Mouse (Mus musculus) midbrain, embryonic 12.5 days (tissue): ENCODE measurements around the gene Prpf6. TPM values are rescaled to one million over a fixed set of nuclear protein-coding genes. Genes with fewer than 3 reads are reported as not detected.
A peak's percentile ranks its signal among the peaks of the same experiment; 100 is the strongest.

Experiments used
- ATAC-seq: fragments of 200-750 bp; cut with Nextera tagmentation; 2 replicates; pipeline ENCODE4 v1.8.0; 2017; ENCODE audit warnings: low read depth, moderate TSS enrichment, moderate library complexity; ENCODE audit not compliant: low FRiP score
- H3K27ac ChIP-seq: fragments of 300-500 bp; sonication (generic); replicated peaks from 2 replicates; pipeline ENCODE4 v1.5.1; 2016; ENCODE audit warnings: mild to moderate bottlenecking
- H3K27me3 ChIP-seq: fragments of 300-500 bp; sonication (generic); 2 replicates; pipeline ENCODE4 v1.6.1; 2016; ENCODE audit warnings: mild to moderate bottlenecking
- H3K36me3 ChIP-seq: fragments of 300-500 bp; sonication (generic); 2 replicates; pipeline ENCODE4 v1.6.1; 2016
- H3K4me1 ChIP-seq: fragments of 300-500 bp; sonication (generic); 2 replicates; pipeline ENCODE4 v1.6.1; 2016
- H3K4me2 ChIP-seq: fragments of 300-500 bp; sonication (generic); replicated peaks from 2 replicates; pipeline ENCODE4 v1.6.1; 2016; ENCODE audit warnings: mild to moderate bottlenecking, moderate library complexity
- H3K4me3 ChIP-seq: fragments of 300-500 bp; sonication (generic); 2 replicates; pipeline ENCODE4 v1.5.1; 2016; ENCODE audit warnings: mild to moderate bottlenecking
- H3K9ac ChIP-seq: fragments of 300-500 bp; sonication (generic); replicated peaks from 2 replicates; pipeline ENCODE4 v1.6.1; 2016; ENCODE audit warnings: mild to moderate bottlenecking, moderate library complexity
- H3K9me3 ChIP-seq: fragments of 300-500 bp; sonication (generic); 2 replicates; pipeline ENCODE4 v1.6.1; 2016; ENCODE audit warnings: mild to moderate bottlenecking
- WGBS: fragments of 180-500 bp; shearing (Covaris S2); methylation state at CpG from one replicate; pipeline ENCODE4 v1.1.7; 2016; 5-methylcytosine and 5-hydroxymethylcytosine counted together
- polyA plus RNA-seq: library from polyadenylated mRNA; unstranded; fragments of >200 nt; fragmentation: Nextera tagmentation; extraction: Ambion mirVana; gene quantifications from 2 replicates; pipeline ENCODE4 v1.2.1, GENCODE M21; 2016

Prpf6 gene
- polyA plus RNA-seq, 1 experiment from 2014 or later, result 75.2 TPM

GRCm38 (mm10) chr2:181571941-181572670 is 19.6 kb upstream of the Prpf6 start:
- no peak for ATAC-seq
- no peaks in the 10 kb centered on the region for H3K27me3 ChIP-seq
- no peak overlapping the region for H3K27ac ChIP-seq
- no peaks in the 10 kb centered on the region for H3K9me3 ChIP-seq
- no peaks in the 10 kb centered on the region for H3K4me1 ChIP-seq
- WGBS, result 90% methylated on average over 11 of the region's 11 CpGs
- H3K4me2 ChIP-seq, result no peak overlapping the region
- no peak overlapping the region for H3K4me3 ChIP-seq
- no peak overlapping the region for H3K9ac ChIP-seq
- H3K36me3 ChIP-seq, result peaks cover 18% of the 10 kb centered on the region

GRCm38 (mm10) chr2:181572921-181573920 is 18.4 kb upstream of the Prpf6 start:
- Histone ChIP-seq H3K27me3 (no peaks in the 10 kb centered on the region), H3K9ac (no peak overlapping the region), H3K4me1 (no peaks in the 10 kb centered on the region), H3K9me3 (no peaks in the 10 kb centered on the region), H3K27ac (no peak overlapping the region), H3K4me3 (no peak overlapping the region), H3K36me3 (peaks cover 18% of the 10 kb centered on the region), H3K4me2 (no peak overlapping the region)
- 92% methylated on average over 15 of the region's 15 CpGs for WGBS
- ATAC-seq, result no peak

- H3K4me3 ChIP-seq, result no peak overlapping the region
- peaks cover 18% of the 10 kb centered on the region for H3K36me3 ChIP-seq
- 0 out of 2 replicates have a peak, but pooled peaks cover 4% of the 10 kb centered on the region for H3K4me1 ChIP-seq
- no peak overlapping the region for H3K4me2 ChIP-seq
- H3K9me3 ChIP-seq, result no peaks in the 10 kb centered on the region
- ATAC-seq, result no peak
- no peaks in the 10 kb centered on the region for H3K27me3 ChIP-seq
- WGBS, result 90% methylated on average over 9 of the region's 9 CpGs
- no peak overlapping the region for H3K9ac ChIP-seq
- H3K27ac ChIP-seq, result no peak overlapping the region
These were observed 17.7 kb upstream of the Prpf6 start for GRCm38 (mm10) chr2:181573961-181574360.

- Histone ChIP-seq H3K4me3 (no peak overlapping the region), H3K4me1 (peaks cover 7% of the 10 kb centered on the region; the same call in 1 of the 2 replicates), H3K9me3 (no peaks in the 10 kb centered on the region), H3K27ac (no peak overlapping the region), H3K27me3 (no peaks in the 10 kb centered on the region), H3K4me2 (no peak overlapping the region), H3K36me3 (peaks cover 18% of the 10 kb centered on the region), H3K9ac (no peak overlapping the region)
- no peak for ATAC-seq
- WGBS, result 92% methylated on average over 7 of the region's 7 CpGs
These were observed 16.6 kb upstream of the Prpf6 start for GRCm38 (mm10) chr2:181574921-181575545.

GRCm38 (mm10) chr2:181576613-181577012 is 15.1 kb upstream of the Prpf6 start:
- no peaks in the 10 kb centered on the region for H3K27me3 ChIP-seq
- no peak for ATAC-seq
- no peak overlapping the region for H3K4me2 ChIP-seq
- no peak overlapping the region for H3K4me3 ChIP-seq
- H3K36me3 ChIP-seq, result peaks cover 18% of the 10 kb centered on the region
- no peak overlapping the region for H3K9ac ChIP-seq
- no peaks in the 10 kb centered on the region for H3K9me3 ChIP-seq
- H3K4me1 ChIP-seq, result peaks cover 16% of the 10 kb centered on the region
- H3K27ac ChIP-seq, result no peak overlapping the region
- 93% methylated on average over 2 of the region's 2 CpGs for WGBS

GRCm38 (mm10) chr2:181577126-181577525 is 14.5 kb upstream of the Prpf6 start:
- 77% methylated on average over 2 of the region's 2 CpGs for WGBS
- Histone ChIP-seq H3K27ac (no peak overlapping the region), H3K4me2 (no peak overlapping the region), H3K9ac (no peak overlapping the region), H3K9me3 (no peaks in the 10 kb centered on the region), H3K4me3 (no peak overlapping the region), H3K36me3 (peaks cover 16% of the 10 kb centered on the region), H3K27me3 (no peaks in the 10 kb centered on the region), H3K4me1 (peaks cover 16% of the 10 kb centered on the region)
- ATAC-seq, result no peak

GRCm38 (mm10) chr2:181577981-181578581 is 13.6 kb upstream of the Prpf6 start:
- Histone ChIP-seq H3K9me3 (no peaks in the 10 kb centered on the region), H3K9ac (0 out of 2 replicates have a peak overlapping the region, but pooled peaks have one; percentile 17), H3K27ac (no peak overlapping the region), H3K27me3 (no peaks in the 10 kb centered on the region), H3K36me3 (peaks cover 12% of the 10 kb centered on the region), H3K4me2 (no peak overlapping the region), H3K4me1 (peaks cover 18% of the 10 kb centered on the region), H3K4me3 (no peak overlapping the region)
- ATAC-seq, result no peak
- WGBS, result 88% methylated on average over 7 of the region's 7 CpGs

- Histone ChIP-seq H3K27me3 (no peaks in the 10 kb centered on the region), H3K36me3 (peaks cover 13% of the 10 kb centered on the region), H3K4me2 (no peak overlapping the region), H3K4me3 (no peak overlapping the region), H3K4me1 (peaks cover 18% of the 10 kb centered on the region), H3K9me3 (no peaks in the 10 kb centered on the region), H3K27ac (no peak overlapping the region), H3K9ac (no peak overlapping the region)
- no peak for ATAC-seq
- WGBS, result 75% methylated on average over 5 of the region's 5 CpGs
These were observed 12.7 kb upstream of the Prpf6 start for GRCm38 (mm10) chr2:181578790-181579618.

- H3K9me3 ChIP-seq, result no peaks in the 10 kb centered on the region
- 83% methylated on average over 1 of the region's 1 CpGs for WGBS
- H3K4me1 ChIP-seq, result peaks cover 18% of the 10 kb centered on the region
- no peak overlapping the region for H3K9ac ChIP-seq
- no peak for ATAC-seq
- no peak overlapping the region for H3K4me3 ChIP-seq
- no peak overlapping the region for H3K27ac ChIP-seq
- no peak overlapping the region for H3K4me2 ChIP-seq
- H3K36me3 ChIP-seq, result peaks cover 15% of the 10 kb centered on the region
- no peaks in the 10 kb centered on the region for H3K27me3 ChIP-seq
These were observed 12.0 kb upstream of the Prpf6 start for GRCm38 (mm10) chr2:181579681-181580080.

- peaks cover 19% of the 10 kb centered on the region for H3K36me3 ChIP-seq
- peaks cover 18% of the 10 kb centered on the region for H3K4me1 ChIP-seq
- peak overlapping the region; percentile 64 for H3K4me3 ChIP-seq
- no peaks in the 10 kb centered on the region for H3K27me3 ChIP-seq
- H3K9me3 ChIP-seq, result no peaks in the 10 kb centered on the region
- 0 out of 2 replicates have a peak overlapping the region, but pooled peaks have one; percentile 93 for H3K27ac ChIP-seq
- no peak for ATAC-seq
- H3K4me2 ChIP-seq, result peak overlapping the region; percentile 84
- H3K9ac ChIP-seq, result 0 out of 2 replicates have a peak overlapping the region, but pooled peaks have one; percentile 37
- WGBS, result 76% methylated on average over 5 of the region's 5 CpGs
These were observed 11.4 kb upstream of the Prpf6 start for GRCm38 (mm10) chr2:181580131-181580772.
